Mouse (Mus musculus): Measurements from ENCODE around the gene Acadvl.

The Acadvl gene

DNA sequence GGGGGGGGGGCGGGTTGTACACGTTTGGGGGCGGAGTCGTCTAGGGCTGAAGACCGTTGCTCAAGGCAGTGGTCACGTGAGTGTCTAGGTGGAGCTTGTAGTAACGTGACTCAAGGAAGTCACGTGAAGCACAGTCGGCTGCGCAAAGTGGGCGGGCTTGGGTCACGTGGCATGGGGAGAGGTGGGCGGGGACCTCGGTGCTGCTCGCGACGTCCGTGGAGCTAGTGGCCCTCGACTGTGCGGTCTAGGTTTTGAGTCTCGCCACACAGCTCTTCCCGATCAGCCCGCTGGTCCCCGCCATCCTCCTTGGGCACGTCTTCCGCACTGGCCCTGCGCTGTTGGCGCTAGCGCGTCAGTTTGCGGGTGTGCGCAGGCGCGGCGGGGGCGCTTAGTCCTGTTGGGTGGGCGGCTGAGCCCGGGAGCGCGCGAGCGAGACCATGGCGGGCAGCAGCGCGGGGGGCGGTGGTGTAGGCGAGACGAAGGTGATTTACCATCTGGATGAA, 14.8 kb downstream of the Acadvl start, which contains the start of gene Dvl2:
TSS of gene Dvl2 (plus strand) at position 200 of the 503 bp plus-strand sequence.
- DNase-seq: peak; percentile 91

- DNase-seq: no peak
Observed at GRCm38 (mm10) chr11:69999666-70000065, 15.5 kb downstream of the Acadvl start.

DNA sequence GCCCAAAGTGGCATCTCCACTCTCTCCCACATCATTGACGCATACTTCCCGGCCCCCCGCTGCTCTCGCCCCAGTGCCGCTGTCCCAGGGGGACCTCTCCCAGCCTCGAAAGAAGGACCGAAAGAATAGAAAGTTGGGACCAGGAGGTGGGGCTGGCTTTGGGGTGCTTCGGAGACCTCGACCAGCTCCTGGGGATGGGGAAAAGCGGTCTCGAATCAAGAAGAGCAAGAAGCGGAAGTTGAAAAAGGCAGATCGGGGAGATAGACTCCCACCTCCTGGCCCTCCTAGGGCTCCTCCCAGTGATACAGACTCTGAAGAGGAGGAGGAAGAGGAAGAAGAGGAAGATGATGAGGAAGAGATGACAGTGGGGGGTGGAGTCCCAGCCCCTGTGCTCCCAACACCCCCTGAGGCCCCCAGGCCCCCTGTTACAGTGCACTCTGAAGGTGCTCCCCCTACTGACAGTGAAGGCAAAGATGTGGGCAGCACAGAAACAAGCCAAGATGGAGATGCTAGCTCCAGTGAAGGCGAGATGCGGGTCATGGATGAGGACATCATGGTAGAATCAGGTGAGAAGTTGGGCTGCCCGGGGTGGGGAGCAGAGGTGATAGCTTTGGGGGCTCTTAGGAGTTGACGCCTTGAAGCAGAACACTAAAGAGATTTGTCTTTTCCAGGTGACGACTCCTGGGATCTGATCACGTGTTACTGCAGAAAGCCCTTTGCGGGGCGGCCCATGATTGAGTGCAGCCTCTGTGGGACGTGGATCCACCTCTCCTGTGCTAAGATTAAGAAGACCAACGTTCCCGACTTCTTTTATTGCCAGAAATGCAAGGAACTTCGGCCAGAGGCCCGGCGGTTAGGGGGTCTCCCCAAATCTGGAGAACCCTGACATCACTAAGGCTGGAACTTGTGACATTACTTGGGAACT, 16.4 kb downstream of the Acadvl start:
- DNase-seq: no peak

- peak; percentile 93 for DNase-seq
Observed at GRCm38 (mm10) chr11:69997070-69997509, 18.1 kb downstream of the Acadvl start.

DNA sequence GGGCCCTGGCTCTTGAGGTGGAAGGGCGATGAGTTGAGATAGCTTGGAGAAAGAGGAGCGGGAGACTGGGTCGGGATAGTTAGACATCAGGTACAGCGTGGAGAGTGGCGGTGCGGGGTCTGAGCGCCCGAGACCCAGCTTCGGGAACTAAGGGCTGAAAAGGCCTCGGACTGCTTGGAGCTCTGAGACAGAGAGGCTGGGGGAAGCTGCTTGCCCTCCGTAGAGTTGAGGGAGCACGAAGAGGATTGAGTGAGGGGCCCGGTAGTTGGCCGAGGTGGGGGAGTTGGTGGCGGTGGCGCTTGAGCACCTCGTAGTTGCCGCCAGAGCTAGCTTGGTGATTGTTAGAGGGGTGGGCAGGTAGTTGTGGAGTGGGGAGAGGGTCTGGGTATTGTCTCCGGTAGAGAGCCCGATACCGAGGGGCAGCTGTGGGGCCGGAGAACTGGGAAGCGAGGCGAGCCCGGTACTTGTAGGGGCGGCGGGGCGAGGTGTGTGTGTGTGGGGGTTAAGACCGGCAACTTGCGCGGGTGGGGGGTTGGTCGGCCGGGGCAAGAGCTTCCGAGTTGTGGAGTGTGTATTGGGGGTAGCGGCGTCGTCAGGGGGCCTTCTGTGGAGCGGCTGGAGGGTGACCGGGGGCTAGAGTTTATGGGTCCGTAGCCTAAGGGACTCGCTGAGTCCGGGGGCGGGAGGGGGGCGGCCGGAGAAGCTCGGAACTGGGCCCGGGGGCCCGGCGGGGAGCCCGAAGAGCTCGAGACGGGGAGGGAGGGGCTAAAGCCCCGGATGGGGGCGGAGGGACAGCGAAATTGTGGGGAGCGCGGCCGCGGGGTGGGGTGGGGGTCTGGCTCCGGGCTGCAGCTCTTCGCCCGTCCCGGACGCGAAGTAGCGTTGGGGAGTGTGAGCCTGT, 18.8 kb downstream of the Acadvl start:
- DNase-seq: peak; percentile 66

- peak; percentile 98 for DNase-seq
Observed at GRCm38 (mm10) chr11:69995391-69995960, 19.7 kb downstream of the Acadvl start, which contains the start of gene Phf23. Phf23 (plus strand) TSS chr11:69995777.

DNA sequence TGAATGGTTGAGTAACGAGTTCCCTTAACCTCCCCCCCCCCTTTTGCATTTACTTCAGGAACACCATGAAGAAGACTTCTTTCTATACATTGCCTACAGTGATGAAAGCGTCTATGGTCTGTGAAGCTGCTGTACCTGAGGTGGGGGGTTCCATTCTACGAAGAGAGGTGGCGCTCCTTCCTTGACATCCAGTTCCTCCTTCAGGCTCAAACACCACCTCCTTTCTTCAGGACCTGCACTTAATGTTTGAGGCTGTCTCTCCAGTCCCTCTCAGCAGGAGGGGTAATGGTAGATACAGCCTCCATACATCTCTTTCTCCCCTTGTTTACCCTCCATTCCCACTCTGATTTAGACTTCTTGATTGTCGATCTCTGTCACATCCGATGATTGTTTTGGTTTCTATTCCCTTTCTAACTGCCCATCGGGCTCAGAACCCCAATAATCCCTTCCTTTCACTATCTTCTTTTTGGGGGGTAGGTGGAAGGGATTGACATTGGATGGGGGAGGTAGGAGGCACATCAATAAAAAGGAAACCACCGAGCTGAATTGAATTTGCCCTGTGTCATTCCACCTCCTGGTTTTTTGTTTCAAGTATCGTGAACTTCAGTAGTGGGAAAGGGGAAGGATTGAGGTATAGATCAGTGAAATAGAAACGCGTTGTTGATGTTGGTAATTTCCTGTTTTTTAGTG, 20.7 kb downstream of the Acadvl start:
- DNase-seq: no peak

DNA sequence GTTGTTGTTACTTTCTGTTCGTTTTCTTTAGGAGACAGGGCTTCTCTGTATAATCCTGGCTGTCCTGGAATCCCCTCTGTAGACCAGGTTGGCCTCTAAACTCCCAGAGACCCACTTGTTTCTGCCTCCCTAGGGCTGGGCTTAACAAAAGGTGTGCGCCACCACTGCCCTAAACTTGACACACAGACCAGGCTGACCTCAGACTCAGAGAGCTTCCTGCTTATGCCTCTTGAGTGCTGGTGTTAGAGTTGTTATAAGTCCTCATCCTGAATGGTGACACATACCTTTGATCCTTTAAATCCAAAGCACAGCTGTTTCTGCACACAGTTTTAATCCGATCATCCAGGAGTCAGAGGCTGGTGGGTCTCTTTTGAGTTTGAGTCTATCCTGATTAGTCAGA, 22.3 kb downstream of the Acadvl start:
- DNase-seq: no peak

GRCm38 (mm10) chr11:69992396-69992795, 22.8 kb downstream of the Acadvl start:
- no peak for DNase-seq

- no peak for DNase-seq
Observed at GRCm38 (mm10) chr11:69991711-69992110, 23.5 kb downstream of the Acadvl start.

GRCm38 (mm10) chr11:69990850-69991691, 24.1 kb downstream of the Acadvl start, which contains the start of gene Gabarap:
Gabarap (plus strand) TSS chr11:69991143.
- DNase-seq: peak; percentile 98

GRCm38 (mm10) chr11:69989949-69990348, 25.3 kb downstream of the Acadvl start:
- no peak for DNase-seq

DNA sequence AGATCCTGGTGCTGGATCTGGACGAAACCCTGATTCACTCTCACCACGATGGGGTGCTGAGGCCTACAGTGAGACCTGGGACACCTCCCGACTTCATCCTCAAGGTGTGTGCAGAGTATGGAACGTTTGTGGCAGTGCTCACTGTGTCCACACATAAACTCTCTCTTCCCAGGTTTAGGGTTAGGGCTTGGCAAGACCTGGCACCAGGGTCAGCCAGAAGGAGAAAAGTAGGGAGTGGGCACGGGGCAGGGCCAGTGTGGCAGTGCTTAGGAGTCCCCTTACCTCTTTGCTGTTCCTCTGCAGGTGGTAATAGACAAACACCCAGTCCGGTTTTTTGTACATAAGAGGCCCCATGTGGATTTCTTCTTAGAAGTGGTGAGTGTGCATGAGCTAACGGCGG, 30.8 kb downstream of the Acadvl start:
- DNase-seq: no peak

DNA sequence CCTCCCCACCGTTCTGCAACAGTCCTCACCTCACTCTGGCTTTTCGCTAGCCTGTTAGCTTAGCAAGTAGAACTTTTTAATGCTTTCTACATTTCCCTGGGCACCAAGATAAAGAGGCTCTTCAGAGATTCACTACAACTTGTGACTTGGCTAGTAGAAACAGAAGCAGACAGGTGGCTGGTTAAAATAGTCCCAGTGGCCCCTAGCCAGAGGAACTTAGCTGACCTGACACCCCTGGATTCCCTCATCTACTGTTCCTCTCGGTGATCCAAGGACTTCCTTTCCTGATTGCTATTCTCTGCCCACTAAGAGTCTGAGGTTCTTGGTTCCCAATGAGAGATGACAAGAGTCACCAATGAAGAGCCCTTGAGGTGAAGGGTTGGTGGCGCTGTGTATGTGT, 31.8 kb downstream of the Acadvl start:
- no peak for DNase-seq

GRCm38 (mm10) chr11:69982877-69983276, 32.3 kb downstream of the Acadvl start:
- DNase-seq: no peak

GRCm38 (mm10) chr11:69982225-69982624, 33.0 kb downstream of the Acadvl start, which contains the start of gene Elp5:
Elp5 (minus strand) TSS chr11:69982517.
- DNase-seq: no peak

- DNase-seq: no peak
Observed at GRCm38 (mm10) chr11:69981141-69981762, 34.0 kb downstream of the Acadvl start, which contains the start of gene Ctdnep1. Ctdnep1 (plus strand) TSS chr11:69981156.

DNA sequence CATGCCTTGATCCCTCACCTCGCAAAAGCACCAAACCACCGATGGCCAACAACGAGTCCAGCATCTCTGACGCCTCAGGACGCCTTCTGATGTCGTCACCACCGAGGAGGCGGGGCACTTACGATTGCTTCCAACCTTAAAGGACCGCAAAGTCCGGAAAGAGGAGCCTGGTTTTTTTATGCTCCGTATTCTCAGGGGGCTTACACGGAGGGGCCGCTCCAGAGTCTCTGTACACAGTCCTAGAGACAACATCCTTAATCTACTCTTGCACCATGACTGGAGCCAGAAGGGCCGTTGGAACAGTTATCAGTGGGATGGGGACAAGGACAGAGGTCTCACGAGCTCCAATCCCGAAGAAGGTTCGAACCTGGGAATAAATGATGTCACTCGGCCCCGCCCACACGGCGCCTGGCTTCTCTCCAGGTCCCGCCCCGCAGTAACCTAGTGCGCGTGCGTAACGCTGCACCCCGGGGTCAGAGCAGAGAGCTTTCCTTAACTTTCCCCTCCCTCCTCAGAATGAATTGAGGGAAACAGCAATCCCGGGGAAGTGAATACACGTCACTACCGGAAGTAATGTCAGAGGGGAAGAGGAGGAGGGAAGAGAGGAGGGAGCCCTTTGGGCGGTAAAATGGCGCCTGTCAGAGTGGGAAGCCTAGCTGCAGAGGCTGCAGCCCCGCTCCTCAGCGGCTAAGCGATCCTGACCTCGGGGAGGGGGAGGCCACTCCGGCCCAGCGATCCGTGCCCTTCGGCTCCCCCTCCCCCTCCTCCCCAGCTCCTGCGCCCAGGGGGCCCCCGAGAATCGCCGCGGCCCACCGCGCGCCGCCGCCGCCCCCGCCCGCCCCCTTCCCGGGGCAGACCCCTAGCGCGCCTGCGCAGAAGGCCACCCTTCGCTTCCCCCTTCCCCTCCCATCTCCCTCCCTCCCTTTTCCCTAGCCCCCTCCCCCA, 34.7 kb downstream of the Acadvl start:
- peak; percentile 96 for DNase-seq

DNA sequence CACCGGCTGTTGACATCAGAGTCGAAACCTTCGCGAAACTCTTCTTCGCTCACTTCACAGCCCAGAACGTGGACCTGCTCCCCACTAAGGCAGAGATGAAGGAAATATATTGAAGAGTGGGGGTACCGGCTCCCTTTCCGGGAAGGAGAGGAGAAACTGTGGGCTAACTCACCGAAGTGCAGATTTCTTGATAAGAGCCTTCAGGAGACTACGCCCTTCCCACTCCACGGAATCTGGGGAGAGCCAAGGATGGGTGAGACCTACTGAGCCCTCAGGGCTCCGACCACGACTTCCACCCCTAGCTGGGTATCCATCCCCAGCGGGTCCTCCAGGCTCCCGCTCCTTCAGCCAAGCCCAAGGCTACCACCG, 35.4 kb downstream of the Acadvl start:
- no peak for DNase-seq
